Mouse (Mus musculus) limb, embryonic 14.5 days (tissue): ENCODE measurements around the gene Dscaml1. TPM values are rescaled to one million over a fixed set of nuclear protein-coding genes. Genes with fewer than 3 reads are reported as not detected.

Experiments
- ATAC-seq: fragments of 200-750 bp; cut with Nextera tagmentation; 2 replicates; pipeline ENCODE4 v1.8.0; 2017; ENCODE audit warnings: low read depth, moderate number of reproducible peaks, moderate TSS enrichment; ENCODE audit not compliant: low FRiP score
- DNase-seq: peaks from one replicate; pipeline ENCODE4 v3.0.0-alpha.2; 2015; ENCODE audit warnings: low spot score
- H3K27ac ChIP-seq: fragments of 300-500 bp; sonication (generic); replicated peaks from 2 replicates; pipeline ENCODE4 v1.5.1; 2014; ENCODE audit warnings: low read depth, mild to moderate bottlenecking, low read length, moderate library complexity, mixed read lengths
- H3K27me3 ChIP-seq: fragments of 300-500 bp; sonication (generic); 2 replicates; pipeline ENCODE4 v1.6.1; 2014; ENCODE audit warnings: low read length, mixed read lengths; ENCODE audit not compliant: control insufficient read depth, insufficient read depth
- H3K36me3 ChIP-seq: fragments of 300-500 bp; sonication (generic); 2 replicates; pipeline ENCODE4 v1.6.1; 2014; ENCODE audit warnings: mild to moderate bottlenecking, low read length, moderate library complexity, mixed read lengths; ENCODE audit not compliant: control insufficient read depth, insufficient read depth
- H3K4me1 ChIP-seq: fragments of 300-500 bp; sonication (generic); 2 replicates; pipeline ENCODE4 v1.6.1; 2014; ENCODE audit warnings: antibody characterized with exemption, low read length, mixed read lengths; ENCODE audit not compliant: control insufficient read depth, insufficient read depth
- H3K4me2 ChIP-seq: fragments of 300-500 bp; sonication (generic); replicated peaks from 2 replicates; pipeline ENCODE4 v1.6.1; 2014; ENCODE audit warnings: low read depth, mild to moderate bottlenecking, low read length, moderate library complexity; ENCODE audit not compliant: severe bottlenecking
- H3K4me3 ChIP-seq: fragments of 300-500 bp; sonication (generic); replicated peaks from 2 replicates; pipeline ENCODE4 v1.5.1; 2014; ENCODE audit warnings: low read length
- H3K9ac ChIP-seq: fragments of 300-500 bp; sonication (generic); 2 replicates; pipeline ENCODE4 v1.6.1; 2014; ENCODE audit warnings: mild to moderate bottlenecking, low read depth, low read length, moderate library complexity; ENCODE audit not compliant: severe bottlenecking
- H3K9me3 ChIP-seq: fragments of 300-500 bp; sonication (generic); 2 replicates; pipeline ENCODE4 v1.6.1; 2016; ENCODE audit warnings: low read length; ENCODE audit not compliant: control insufficient read depth
- POLR2A ChIP-seq: fragments of 200-500 bp; IDR thresholded peaks from 2 replicates; pipeline ENCODE4 v1.8.0; 2012; ENCODE audit warnings: inconsistent platforms, mild to moderate bottlenecking, moderate library complexity, borderline replicate concordance; ENCODE audit not compliant: insufficient read depth, insufficient read length; ENCODE audit errors: extremely low read depth
- WGBS: fragments of 180-500 bp; shearing (Covaris S2); extraction: QIAGEN DNeasy Blood & Tissue Kit; methylation state at CpG from one replicate; pipeline ENCODE4 v1.1.7; 2014; 5-methylcytosine and 5-hydroxymethylcytosine counted together
- polyA plus RNA-seq, 2 experiments: library from polyadenylated mRNA; depleted of rRNA in 1 of 2; stranded (reverse) in 1 of 2; unstranded in 1 of 2; fragments of >200 nt; fragmentation: Nextera tagmentation in 1 of 2; extraction: Ambion mirVana in 1 of 2; gene quantifications; 2 replicates each; pipeline versions ENCODE4 v1.2.1 to v1.2.3; 2012 to 2014

Dscaml1 gene
- polyA plus RNA-seq, 2 experiments, result 0.43 to 1.0 TPM

DNA sequence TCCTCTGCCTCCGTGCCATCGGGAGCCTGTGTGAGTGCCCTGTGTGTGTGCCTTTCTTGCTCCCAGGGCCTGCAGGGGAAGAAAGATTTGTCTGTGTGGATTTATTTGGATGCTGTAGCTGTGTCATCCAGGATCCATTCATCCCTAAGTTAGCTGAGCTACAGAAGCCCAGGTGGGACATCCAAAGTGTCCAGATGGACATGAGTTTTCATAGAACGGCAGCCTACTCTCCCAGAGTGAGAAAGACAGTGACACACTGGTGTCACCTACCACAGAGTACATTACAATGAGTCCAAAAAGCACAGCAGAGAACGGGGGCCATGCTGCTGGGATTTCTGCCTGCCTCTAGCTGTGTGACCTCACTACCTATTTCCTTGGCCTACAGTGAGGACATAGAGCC, 194.5 kb downstream of the Dscaml1 start:
- Histone ChIP-seq H3K9ac (no peak overlapping the region), H3K36me3 (no peaks in the 10 kb centered on the region), H3K4me3 (no peak overlapping the region), H3K4me2 (no peak overlapping the region), H3K9me3 (no peaks in the 10 kb centered on the region), H3K27ac (no peak overlapping the region), H3K27me3 (no peaks in the 10 kb centered on the region), H3K4me1 (no peaks in the 10 kb centered on the region)
- no peak for TF ChIP-seq POLR2A
- 89% methylated on average over 4 of the region's 4 CpGs for WGBS
- DNase-seq (no peak), ATAC-seq (no peak)

GRCm38 (mm10) chr9:45625889-45626446, 199.5 kb downstream of the Dscaml1 start:
- Histone ChIP-seq H3K9ac (no peak overlapping the region), H3K9me3 (no peaks in the 10 kb centered on the region), H3K4me2 (no peak overlapping the region), H3K36me3 (no peaks in the 10 kb centered on the region), H3K27ac (no peak overlapping the region), H3K4me1 (no peaks in the 10 kb centered on the region), H3K27me3 (no peaks in the 10 kb centered on the region), H3K4me3 (no peak overlapping the region)
- ATAC-seq (no peak), DNase-seq (no peak)
- WGBS, result 70% methylated on average over 6 of the region's 6 CpGs
- TF ChIP-seq POLR2A, result no peak

DNA sequence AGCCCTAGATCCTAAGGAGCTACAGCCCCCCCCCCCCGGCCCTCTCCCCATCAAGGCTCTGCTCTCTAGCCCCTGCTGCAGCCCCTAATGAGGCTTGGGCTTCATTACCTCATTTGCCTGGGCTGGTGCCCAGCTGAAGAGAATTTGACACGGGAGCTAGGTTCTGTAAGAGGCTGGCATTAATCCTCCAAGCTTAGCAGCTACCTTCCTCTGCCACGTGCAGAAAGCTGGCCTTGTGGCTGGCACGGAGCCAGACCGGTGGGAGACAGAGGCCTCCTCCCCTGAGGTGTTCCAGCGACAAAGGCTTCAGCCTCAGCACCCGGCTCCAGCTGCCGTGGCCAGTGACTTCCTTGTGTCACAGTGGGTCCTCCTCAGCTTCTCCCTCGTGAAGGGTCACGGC, 206.1 kb downstream of the Dscaml1 start:
- WGBS, result 23% methylated on average over 10 of the region's 10 CpGs
- H3K4me1 ChIP-seq, result peaks cover 21% of the 10 kb centered on the region
- no peak overlapping the region for H3K9ac ChIP-seq
- no peak overlapping the region for H3K4me2 ChIP-seq
- H3K27me3 ChIP-seq, result no peaks in the 10 kb centered on the region
- no peak for TF ChIP-seq POLR2A
- peak; percentile 53 for DNase-seq
- H3K4me3 ChIP-seq, result no peak overlapping the region
- ATAC-seq, result peak; percentile 75
- no peaks in the 10 kb centered on the region for H3K36me3 ChIP-seq
- no peaks in the 10 kb centered on the region for H3K9me3 ChIP-seq
- peak overlapping the region; percentile 70 for H3K27ac ChIP-seq

GRCm38 (mm10) chr9:45633036-45633435, 206.6 kb downstream of the Dscaml1 start:
- Histone ChIP-seq H3K9me3 (no peaks in the 10 kb centered on the region), H3K4me3 (no peak overlapping the region), H3K36me3 (no peaks in the 10 kb centered on the region), H3K27me3 (no peaks in the 10 kb centered on the region), H3K27ac (peak overlapping the region; percentile 70), H3K4me1 (peaks cover 21% of the 10 kb centered on the region), H3K9ac (no peak overlapping the region), H3K4me2 (no peak overlapping the region)
- no peak for TF ChIP-seq POLR2A
- WGBS, result 19% methylated on average over 2 of the region's 2 CpGs
- ATAC-seq (peak; percentile 12; the same call in 1 of the 2 replicates), DNase-seq (no peak)

GRCm38 (mm10) chr9:45634978-45635377, 208.6 kb downstream of the Dscaml1 start:
- H3K27me3 ChIP-seq, result no peaks in the 10 kb centered on the region
- no peak overlapping the region for H3K4me2 ChIP-seq
- H3K4me3 ChIP-seq, result no peak overlapping the region
- TF ChIP-seq POLR2A, result no peak
- 0 out of 2 replicates have a peak, but pooled peaks cover 4% of the 10 kb centered on the region for H3K9me3 ChIP-seq
- peak; percentile 17; the same call in 1 of the 2 replicates for ATAC-seq
- 68% methylated on average over 4 of the region's 4 CpGs for WGBS
- H3K36me3 ChIP-seq, result no peaks in the 10 kb centered on the region
- DNase-seq, result peak; percentile 14
- H3K27ac ChIP-seq, result no peak overlapping the region
- H3K4me1 ChIP-seq, result peaks cover 21% of the 10 kb centered on the region
- no peak overlapping the region for H3K9ac ChIP-seq
